Mouse (Mus musculus) intestine, postnatal 0 days (tissue): ENCODE measurements at regions not wholly inside any gene's neighbourhood (a gene's known extent, or its start where the extent isn't known, plus 50 kb on each side); places are given as distances from the start of the nearest gene placed in this dataset.
"Not testable (repeated sequence)": the region's sequence is repeated elsewhere in the genome, so short reads cannot be mapped to it uniquely, and the experiment has no call there.

ENCODE experiments used
- ATAC-seq: fragments of 200-750 bp; cut with Nextera tagmentation; 2 replicates; pipeline ENCODE4 v1.8.0; 2017; ENCODE audit warnings: mild to moderate bottlenecking, moderate TSS enrichment, moderate library complexity
- H3K27ac ChIP-seq: fragments of 300-500 bp; sonication (generic); 2 replicates; pipeline ENCODE4 v1.5.1; 2014; ENCODE audit warnings: mild to moderate bottlenecking, low read depth, low read length, moderate library complexity
- H3K27me3 ChIP-seq: fragments of 300-500 bp; sonication (generic); replicated peaks from 2 replicates; pipeline ENCODE4 v1.6.1; 2014; ENCODE audit warnings: low read length, mixed read lengths; ENCODE audit not compliant: control insufficient read depth, insufficient read depth
- H3K36me3 ChIP-seq: fragments of 300-500 bp; sonication (generic); 2 replicates; pipeline ENCODE4 v1.6.1; 2014; ENCODE audit warnings: mild to moderate bottlenecking, moderate library complexity; ENCODE audit not compliant: control insufficient read depth, insufficient read depth
- H3K4me1 ChIP-seq: fragments of 300-500 bp; sonication (generic); replicated peaks from 2 replicates; pipeline ENCODE4 v1.6.1; 2014; ENCODE audit warnings: antibody characterized with exemption, low read length, mixed read lengths; ENCODE audit not compliant: control insufficient read depth, insufficient read depth
- H3K4me2 ChIP-seq: fragments of 300-500 bp; sonication (generic); replicated peaks from 2 replicates; pipeline ENCODE4 v1.6.1; 2014; ENCODE audit warnings: low read depth, mild to moderate bottlenecking, moderate library complexity
- H3K4me3 ChIP-seq: fragments of 300-500 bp; sonication (generic); 2 replicates; pipeline ENCODE4 v1.5.1; 2014; ENCODE audit warnings: low read depth, low read length
- H3K9ac ChIP-seq: fragments of 300-500 bp; sonication (generic); 2 replicates; pipeline ENCODE4 v1.6.1; 2014; ENCODE audit warnings: mild to moderate bottlenecking, low read depth, low read length
- H3K9me3 ChIP-seq: fragments of 300-500 bp; sonication (generic); 2 replicates; pipeline ENCODE4 v1.6.1; 2016; ENCODE audit warnings: mixed run types; ENCODE audit not compliant: control insufficient read depth
- CTCF ChIP-seq: sonication (generic); IDR thresholded peaks from 2 replicates; pipeline ENCODE4 v1.5.1; 2016; ENCODE audit warnings: low read depth, mild to moderate bottlenecking, control low read depth, antibody characterized with exemption, moderate library complexity
- WGBS: fragments of 180-500 bp; shearing (Covaris S2); extraction: QIAGEN DNeasy Blood & Tissue Kit; methylation state at CpG from one replicate; pipeline ENCODE4 v1.1.7; 2014; 5-methylcytosine and 5-hydroxymethylcytosine counted together

DNA sequence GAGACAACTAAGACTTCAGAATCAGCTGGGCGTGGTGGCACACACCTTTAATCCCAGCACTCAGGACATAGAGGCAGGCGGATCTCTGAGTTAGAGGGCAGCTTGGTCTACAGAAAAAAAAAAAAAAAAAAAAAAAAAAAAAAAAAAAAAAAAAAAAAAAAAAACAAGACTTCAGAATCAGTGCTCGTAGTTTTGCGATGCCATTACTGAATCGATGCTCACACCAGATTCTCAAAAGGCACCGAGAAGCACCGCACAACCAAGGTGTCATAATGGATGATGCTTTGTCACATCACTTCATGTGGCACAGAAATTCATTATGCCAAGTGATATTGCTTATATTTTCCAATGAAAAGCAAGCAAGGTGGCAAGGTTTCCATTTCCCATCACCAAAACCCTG lies 337.4 kb upstream of the 1700008P02Rik start:
- WGBS: 89% methylated on average over 7 of the region's 7 CpGs
- no peak overlapping the region for H3K9ac ChIP-seq
- no peak overlapping the region for H3K27ac ChIP-seq
- no peak overlapping the region for H3K4me3 ChIP-seq
- no peak for ATAC-seq
- no peaks in the 10 kb centered on the region for H3K36me3 ChIP-seq
- H3K4me1 ChIP-seq: no peaks in the 10 kb centered on the region
- H3K9me3 ChIP-seq: no peaks in the 10 kb centered on the region
- no peaks in the 10 kb centered on the region for H3K27me3 ChIP-seq
- H3K4me2 ChIP-seq: no peak overlapping the region
- TF ChIP-seq CTCF: no peak

DNA sequence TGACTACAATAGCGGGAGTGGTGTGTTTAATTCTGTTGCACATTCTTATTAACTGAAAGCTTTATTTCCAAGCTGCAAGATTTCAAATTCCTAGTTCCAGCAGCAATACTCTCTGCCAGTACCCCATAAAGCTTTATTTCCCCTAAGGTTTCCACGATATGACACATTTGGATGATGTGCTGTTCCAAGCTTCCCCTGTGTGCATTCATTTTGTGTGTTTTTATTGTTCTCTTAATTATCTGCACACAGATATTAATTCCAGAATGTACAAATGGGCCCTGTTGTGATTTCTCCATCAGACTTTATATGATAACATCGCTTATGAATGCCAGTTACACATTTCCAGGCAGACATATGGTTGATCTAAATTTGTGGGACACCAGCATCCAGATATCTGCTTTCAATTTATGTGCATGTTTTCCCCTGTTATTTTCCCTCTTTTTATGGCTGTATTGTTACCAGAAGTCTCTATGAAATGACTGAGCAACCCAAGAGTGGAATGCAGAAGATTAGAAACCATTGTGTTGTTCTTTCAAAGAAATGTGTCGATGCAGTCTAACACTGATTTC lies 312.4 kb upstream of the 1700008P02Rik start:
- Histone ChIP-seq H3K4me3 (no peak overlapping the region), H3K4me2 (no peak overlapping the region), H3K9me3 (no peaks in the 10 kb centered on the region), H3K36me3 (no peaks in the 10 kb centered on the region), H3K9ac (no peak overlapping the region), H3K27me3 (no peaks in the 10 kb centered on the region), H3K27ac (no peak overlapping the region), H3K4me1 (no peaks in the 10 kb centered on the region)
- ATAC-seq: no peak
- no peak for TF ChIP-seq CTCF
- WGBS: 85% methylated on average over 4 of the region's 4 CpGs

DNA sequence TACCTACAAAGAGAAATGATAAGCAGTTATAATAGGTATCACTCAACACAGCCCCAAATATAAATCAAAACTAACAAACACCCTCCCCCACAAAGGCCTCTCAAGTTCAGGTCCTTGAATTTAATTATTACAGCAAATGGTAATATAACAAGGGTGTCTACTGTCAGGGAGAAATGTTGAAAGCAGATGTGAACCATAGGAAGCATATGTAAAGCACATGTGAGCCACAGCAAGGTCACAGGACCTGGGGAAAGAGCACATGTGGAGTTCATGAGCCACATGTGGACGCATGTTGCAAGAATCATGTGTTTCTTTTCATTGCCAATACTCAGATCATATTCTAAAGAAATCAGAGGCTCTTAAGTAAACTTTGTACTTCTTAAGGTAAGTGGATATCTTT lies 306.5 kb upstream of the 1700008P02Rik start:
- H3K9ac ChIP-seq: no peak overlapping the region
- no peak overlapping the region for H3K4me3 ChIP-seq
- no peaks in the 10 kb centered on the region for H3K9me3 ChIP-seq
- no peaks in the 10 kb centered on the region for H3K4me1 ChIP-seq
- TF ChIP-seq CTCF: no peak
- H3K4me2 ChIP-seq: no peak overlapping the region
- no peak for ATAC-seq
- H3K27me3 ChIP-seq: no peaks in the 10 kb centered on the region
- H3K36me3 ChIP-seq: no peaks in the 10 kb centered on the region
- no peak overlapping the region for H3K27ac ChIP-seq
- WGBS: 67% methylated on average over 1 of the region's 1 CpGs

DNA sequence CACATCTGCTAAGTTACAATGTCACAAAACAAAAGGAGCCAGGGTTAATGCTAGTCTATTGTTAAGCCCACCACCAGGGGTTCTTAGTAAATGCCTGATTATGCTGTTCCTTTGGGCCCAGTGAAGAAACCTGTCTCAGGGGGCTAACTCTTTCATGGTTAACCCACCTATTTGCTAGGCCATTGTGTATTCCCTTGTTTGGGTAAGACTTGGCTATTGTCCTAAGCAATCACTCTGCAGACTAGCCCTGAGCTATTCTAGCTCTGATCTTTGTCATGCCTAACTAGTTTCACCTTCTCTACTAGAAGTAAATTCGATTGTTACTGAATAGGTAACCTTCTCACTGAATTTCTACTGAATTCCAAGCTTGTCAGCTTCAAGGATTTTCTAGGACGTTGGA lies 302.4 kb upstream of the 1700008P02Rik start:
- 50% methylated on average over 2 of the region's 2 CpGs for WGBS
- H3K9ac ChIP-seq, H3K27me3 ChIP-seq, H3K4me2 ChIP-seq, H3K36me3 ChIP-seq, ATAC-seq, H3K9me3 ChIP-seq, H3K27ac ChIP-seq, H3K4me3 ChIP-seq, H3K4me1 ChIP-seq: not testable (repeated sequence)

DNA sequence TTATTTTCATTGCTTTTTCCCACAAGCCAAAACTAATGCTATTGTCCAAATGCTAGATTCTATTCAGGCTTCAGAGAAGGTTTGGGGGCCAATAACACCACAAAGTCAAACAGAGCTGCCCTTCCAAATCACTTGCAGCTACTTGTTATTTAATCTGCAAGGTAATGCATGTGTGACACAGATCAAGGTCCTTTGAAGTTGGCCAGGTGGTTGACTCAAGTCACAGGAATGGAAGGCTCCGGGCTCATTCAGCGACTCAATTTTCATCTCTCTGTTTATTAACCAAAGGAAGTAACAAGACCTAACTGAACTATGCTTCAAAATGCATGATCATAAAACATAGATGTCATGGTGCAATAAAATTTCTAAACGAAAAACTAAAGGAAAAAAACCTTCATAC lies 300.0 kb upstream of the 1700008P02Rik start:
- 62% methylated on average over 3 of the region's 3 CpGs for WGBS
- no peaks in the 10 kb centered on the region for H3K27me3 ChIP-seq
- no peak overlapping the region for H3K27ac ChIP-seq
- no peak overlapping the region for H3K4me3 ChIP-seq
- H3K9me3 ChIP-seq: no peaks in the 10 kb centered on the region
- TF ChIP-seq CTCF: no peak
- no peak overlapping the region for H3K9ac ChIP-seq
- H3K36me3 ChIP-seq: no peaks in the 10 kb centered on the region
- no peaks in the 10 kb centered on the region for H3K4me1 ChIP-seq
- no peak for ATAC-seq
- H3K4me2 ChIP-seq: no peak overlapping the region

DNA sequence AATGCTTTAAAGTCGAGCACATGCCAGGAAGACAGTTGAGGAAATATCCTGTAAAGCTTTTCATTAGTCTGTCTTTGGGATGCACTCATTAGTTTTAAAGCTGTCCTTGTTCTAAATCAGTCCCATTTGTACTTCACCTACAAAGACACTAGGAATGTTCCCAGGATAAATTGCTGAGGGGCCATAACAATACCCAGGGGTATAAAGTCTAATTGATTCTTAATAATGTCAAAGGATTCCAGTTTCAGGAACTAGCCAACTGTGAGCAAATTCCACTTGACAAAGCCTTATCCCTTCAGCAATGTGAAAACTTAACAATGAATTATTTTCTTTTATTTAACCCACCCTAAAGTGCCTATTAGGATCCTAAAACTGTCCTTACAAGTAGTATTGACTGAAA lies 267.7 kb upstream of the 1700008P02Rik start:
- Histone ChIP-seq H3K4me2 (no peak overlapping the region), H3K27ac (no peak overlapping the region), H3K27me3 (no peaks in the 10 kb centered on the region), H3K36me3 (no peaks in the 10 kb centered on the region), H3K9ac (no peak overlapping the region), H3K4me1 (no peaks in the 10 kb centered on the region), H3K4me3 (no peak overlapping the region), H3K9me3 (no peaks in the 10 kb centered on the region)
- ATAC-seq: no peak
- no peak for TF ChIP-seq CTCF
- WGBS: 58% methylated on average over 1 of the region's 1 CpGs
